Mouse (Mus musculus): ENCODE data around the gene Vsig10.

Gene Vsig10

DNA sequence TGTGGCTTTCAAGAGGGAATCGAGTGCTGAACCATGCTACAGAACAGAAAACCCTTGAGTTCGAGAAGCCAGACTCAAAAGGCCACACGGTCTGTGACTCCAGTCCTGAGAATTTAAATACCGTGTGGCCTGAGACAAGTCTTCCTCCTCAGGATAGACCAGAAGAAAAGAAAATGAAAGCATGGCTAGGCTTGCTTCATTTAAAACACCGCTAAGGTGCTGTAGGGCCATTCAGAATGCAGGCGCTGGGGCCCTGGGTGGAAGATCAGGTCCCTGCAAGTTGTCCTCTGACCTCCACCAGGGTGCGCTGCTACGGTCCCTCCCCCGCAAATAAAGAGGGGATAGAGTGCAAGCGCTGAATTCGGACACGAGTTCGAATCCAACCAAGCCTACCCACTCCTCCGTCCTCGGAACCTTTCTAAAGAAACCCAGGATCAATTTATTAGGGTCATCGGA lies 69.4 kb downstream of the Vsig10 start:
- peak; percentile 33 for DNase-seq

DNA sequence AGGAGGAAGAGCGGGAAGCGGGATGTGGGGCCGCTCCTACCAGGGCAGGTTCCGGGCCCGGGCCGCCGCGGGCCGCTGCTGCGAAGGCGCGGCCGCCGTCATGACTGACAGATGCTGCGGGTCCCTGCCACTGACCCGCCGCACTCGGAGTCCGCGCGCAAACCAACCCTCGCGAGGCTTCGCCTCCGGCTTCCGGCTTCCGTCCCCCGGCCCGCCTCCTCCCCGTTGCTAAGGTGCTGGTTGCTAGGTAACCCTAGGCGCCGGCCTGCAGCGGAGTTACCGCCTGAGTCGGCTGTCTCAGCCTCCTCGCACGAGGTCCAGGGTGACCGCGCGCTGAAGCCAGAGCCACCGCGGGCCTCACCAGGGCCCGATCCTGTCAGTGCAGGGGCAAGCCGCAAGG lies 70.0 kb downstream of the Vsig10 start, which contains the start of gene Rfc5:
Rfc5 (minus strand) TSS at position 171 of the 400 bp plus-strand sequence.
- DNase-seq = peak; percentile 96

DNA sequence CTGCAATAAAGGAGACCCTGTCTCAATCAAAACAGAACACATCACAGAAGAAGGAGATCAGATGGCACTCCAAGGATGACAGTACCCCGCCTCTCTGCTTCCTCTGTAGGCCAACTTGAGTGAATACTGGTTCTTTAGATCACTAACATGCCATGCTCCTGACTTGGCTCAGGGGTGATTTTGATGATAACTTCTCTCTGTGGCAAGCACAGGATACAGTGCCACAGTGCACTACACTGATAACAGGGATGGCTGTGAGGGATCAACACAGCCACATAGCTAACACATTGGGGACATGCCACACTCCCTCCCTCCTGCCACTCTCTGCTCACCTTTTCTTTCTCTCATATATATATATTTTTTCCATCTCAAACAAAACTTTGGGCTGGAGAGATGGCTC lies 72.0 kb downstream of the Vsig10 start:
- no peak for DNase-seq

DNA sequence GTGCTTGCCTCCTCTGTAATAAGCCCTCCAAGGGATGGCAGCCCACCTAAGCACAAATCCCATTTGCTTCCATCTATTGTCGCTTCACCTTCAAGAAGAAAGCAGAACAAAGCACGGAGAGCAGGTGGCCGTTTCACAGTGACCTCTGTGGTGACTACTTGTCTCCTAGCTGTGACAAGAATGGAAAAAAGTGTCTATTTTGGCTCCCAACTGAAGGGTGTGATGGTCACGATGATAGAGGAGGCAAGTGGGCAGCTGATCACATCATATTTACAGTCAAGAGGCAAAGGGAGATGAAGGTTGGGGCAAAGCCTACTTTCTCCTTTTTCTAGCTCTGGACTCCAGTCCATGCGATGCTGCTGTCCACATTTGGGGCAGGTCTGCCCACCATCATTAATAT lies 77.0 kb downstream of the Vsig10 start:
- no peak for DNase-seq

DNA sequence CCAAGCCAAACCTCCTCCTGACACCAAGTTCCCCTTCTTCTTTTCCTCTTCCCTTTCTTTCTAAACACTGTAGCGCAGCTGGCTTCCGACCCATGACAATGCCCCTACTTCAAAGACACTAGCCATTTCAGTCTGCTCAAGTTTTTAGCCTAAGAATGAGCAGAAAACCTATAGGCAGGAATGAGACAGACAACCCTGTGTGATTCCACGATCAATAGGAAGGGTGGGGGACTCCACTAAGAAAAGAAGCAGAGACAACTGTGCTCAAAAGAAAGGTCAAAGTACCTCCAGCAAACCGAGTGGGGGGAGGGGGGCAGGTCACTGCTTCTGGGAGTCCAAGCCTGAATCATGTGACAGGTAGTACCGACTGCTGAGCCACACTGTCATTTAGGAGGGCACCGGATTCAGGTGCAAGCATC lies 77.7 kb downstream of the Vsig10 start:
- DNase-seq = no peak

DNA sequence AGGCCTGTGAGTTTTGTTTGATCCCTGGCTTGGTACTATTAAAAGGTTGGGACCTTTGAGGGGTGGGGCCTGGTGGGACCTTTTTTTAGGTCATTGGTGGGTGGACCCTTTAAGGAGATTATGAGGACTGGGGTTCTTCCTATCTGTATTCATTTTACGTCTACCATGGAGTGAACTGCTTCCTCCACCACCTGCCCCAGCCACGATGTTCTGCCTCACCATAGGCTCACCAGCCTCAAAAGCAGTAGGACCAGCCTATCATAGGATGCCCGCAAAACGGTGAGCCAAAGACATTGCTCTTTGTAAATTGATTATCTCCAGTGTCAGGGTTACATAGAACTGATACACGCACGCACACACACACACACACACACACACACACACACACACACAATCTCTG lies 78.5 kb downstream of the Vsig10 start:
- no peak for DNase-seq

DNA sequence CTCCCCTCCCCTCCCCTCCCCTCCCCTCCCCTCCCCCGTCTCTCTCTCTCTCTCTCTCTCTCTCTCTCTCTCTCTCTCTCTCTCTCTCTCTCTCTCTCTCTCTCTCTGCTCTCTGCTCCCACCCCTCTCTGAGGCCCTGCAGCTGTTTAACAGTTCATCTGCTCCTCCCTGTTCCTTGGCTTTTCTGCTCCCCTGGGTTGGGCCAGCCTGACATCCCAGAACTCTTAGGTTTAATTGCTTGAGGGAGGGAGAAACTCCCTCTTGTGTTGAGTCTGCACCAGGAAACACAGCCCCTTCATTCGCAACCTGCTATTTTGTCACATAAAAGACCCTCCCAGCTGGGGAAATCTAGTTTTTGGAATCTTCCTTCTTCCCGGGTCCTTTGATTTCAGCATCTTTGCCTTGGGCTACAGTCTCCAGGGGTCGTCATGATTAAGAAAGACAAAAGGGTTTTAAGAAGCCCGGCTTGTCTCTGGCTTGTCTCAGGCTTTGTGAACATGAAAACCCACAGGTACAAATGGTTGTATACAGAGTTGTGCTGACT lies 79.2 kb downstream of the Vsig10 start:
- DNase-seq = no peak

DNA sequence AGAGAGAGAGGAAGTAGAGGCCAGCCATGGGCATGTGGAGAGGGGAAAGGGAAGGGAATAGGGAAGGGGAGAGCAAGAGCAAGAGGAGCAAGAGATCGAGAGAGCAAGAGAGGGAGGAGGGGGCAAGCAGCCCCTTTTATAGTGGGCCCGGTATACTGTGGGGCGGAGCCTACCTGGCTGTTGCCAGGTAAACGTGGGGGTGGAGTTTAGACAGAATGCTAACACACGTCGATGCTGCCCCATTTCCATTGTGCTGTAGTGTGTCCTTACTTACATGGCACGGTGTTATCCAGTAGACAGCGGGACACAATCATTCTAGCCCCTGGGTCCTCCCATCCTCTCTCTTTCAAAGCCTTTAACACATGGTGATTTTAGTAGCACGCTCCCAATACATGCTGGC lies 80.4 kb downstream of the Vsig10 start:
- DNase-seq = no peak

DNA sequence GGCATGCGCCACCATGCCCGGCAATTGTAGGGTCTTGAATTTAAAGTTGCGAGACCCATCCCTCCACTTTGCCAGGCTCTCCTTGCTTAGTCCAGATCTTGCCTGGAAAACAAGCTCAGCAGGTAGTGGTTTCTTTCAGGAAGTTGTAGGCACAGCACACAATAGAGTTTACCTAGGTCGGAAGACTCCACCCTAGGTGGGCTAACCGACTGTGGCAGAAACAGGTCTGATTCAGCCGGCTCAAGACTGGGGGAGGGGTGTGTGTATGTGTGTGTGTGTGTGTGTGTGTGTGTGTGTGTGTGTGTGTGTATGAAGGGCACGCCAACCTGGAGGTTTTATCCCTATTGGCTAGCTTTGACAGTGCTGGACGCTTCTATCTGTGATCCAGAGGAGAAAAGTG lies 84.7 kb downstream of the Vsig10 start:
- DNase-seq = no peak
